9 mouse cellular contexts compared by ENCODE assay signal in genomic region chr15:99866450-99867221, GRCm38 (mm10). TPM values are rescaled to one million over a fixed set of nuclear protein-coding genes. Genes with fewer than 3 reads are reported as not detected.
DNase-seq lines count a peak whose midpoint lies in the region; ATAC-seq and TF ChIP-seq lines count a peak whose summit lies in the region.
"Had no signal": no experiment of that assay in that cellular context is flagged by ENCODE, and none has a peak within 500 bp of the region (broad histone marks: within the 10 kb centered on the region; RNA-seq: fewer than 3 reads in every experiment).

No protein-coding gene starts in this region.

- no peaks in the 10 kb centered on the region for H3K27me3 ChIP-seq in liver, postnatal 0 days (ENCODE audit: insufficient read depth, low read length)
- H3K27me3 ChIP-seq in thymus, adult 2 months (ENCODE audit: control insufficient read depth, insufficient read depth, low read length): peaks cover 2% of the 10 kb centered on the region; the same call in 1 of the 2 replicates
- H3K27me3 ChIP-seq: neural tube, embryonic 13.5 days had no signal

- ATAC-seq in liver, postnatal 0 days: no peak

- WGBS in liver, postnatal 0 days (ENCODE audit: insufficient replicate concordance): 20% methylated on average over 15 of the region's 15 CpGs
- whole genome bisulfite sequencing in thymus, adult 2 months: 13% methylated on average over 15 of the region's 15 CpGs

- no peak overlapping the region for H3K4me3 ChIP-seq in liver, postnatal 0 days (ENCODE audit: low read depth, low read length)
- no peak overlapping the region for H3K4me3 ChIP-seq in thymus, adult 2 months (ENCODE audit: control insufficient read depth, insufficient read depth, low read length)
- H3K4me3 ChIP-seq: neural tube, embryonic 13.5 days had no signal

- H3K9me3 ChIP-seq in liver, postnatal 0 days (ENCODE audit: low read length): no peaks in the 10 kb centered on the region
- H3K9me3 ChIP-seq: neural tube, embryonic 13.5 days had no signal

- intact Hi-C loops in heart, postnatal 14 days (cut with DNase I): loop anchor here (5.0 kb wide), 1 partner anchor 36 kb away; no protein-coding TSS in a partner anchor

- no peaks in the 10 kb centered on the region for H3K36me3 ChIP-seq in liver, postnatal 0 days (replicated peaks; ENCODE audit: insufficient read depth, low read length)
- no peaks in the 10 kb centered on the region for H3K36me3 ChIP-seq in thymus, adult 2 months (ENCODE audit: control insufficient read depth, insufficient read depth, low read length)

- no peak for TF ChIP-seq EP300 in liver, postnatal 0 days (IDR thresholded peaks at IDR 0.05; ENCODE audit: low read depth)

- peak; percentile 77 for DNase-seq in 416B (ENCODE audit: low read depth)
- DNase-seq in adrenal gland, postnatal 10 days: peak; percentile 47
- peak; percentile 62 to 63 for DNase-seq in heart, postnatal 14 days
- no peak for DNase-seq in liver, postnatal 0 days
- no peak for DNase-seq in cerebellum, postnatal 14 days
- DNase-seq in thymus, adult 2 months: no peak
- DNase-seq in thymus, postnatal 14 days: no peak
- no peak for DNase-seq in c-Kit-positive CD71-positive TER-119-positive erythroid progenitor cells, embryonic 14.5 days (ENCODE audit: low spot score)

- no peak overlapping the region for H3K4me2 ChIP-seq in liver, postnatal 0 days (ENCODE audit: low read depth, low read length)
- H3K4me2 ChIP-seq: neural tube, embryonic 13.5 days had no signal

- no peak for TF ChIP-seq POLR2A in thymus, adult 2 months (IDR thresholded peaks at IDR 0.05; ENCODE audit: control insufficient read depth, extremely low read depth, insufficient read depth, low read length, poor library complexity)

- peak overlapping the region; percentile 69 for H3K27ac ChIP-seq in liver, postnatal 0 days (ENCODE audit: low read depth)
- H3K27ac ChIP-seq in thymus, adult 2 months (ENCODE audit: control insufficient read depth, insufficient read depth, low read length): no peak overlapping the region
- H3K27ac ChIP-seq: neural tube, embryonic 13.5 days had no signal

- TF ChIP-seq CTCF in liver, postnatal 0 days (IDR thresholded peaks at IDR 0.05; ENCODE audit: low read depth): no peak
- no peak for TF ChIP-seq CTCF in thymus, adult 2 months (IDR thresholded peaks at IDR 0.05; ENCODE audit: borderline replicate concordance, control insufficient read depth, extremely low read depth, insufficient read depth, low read length, poor library complexity)

- H3K4me1 ChIP-seq in liver, postnatal 0 days (ENCODE audit: insufficient read depth): peaks cover 14% of the 10 kb centered on the region
- no peaks in the 10 kb centered on the region for H3K4me1 ChIP-seq in thymus, adult 2 months (replicated peaks; ENCODE audit: control insufficient read depth, insufficient read depth, low read length)

- no peak overlapping the region for H3K9ac ChIP-seq in liver, postnatal 0 days (replicated peaks)
- H3K9ac ChIP-seq: neural tube, embryonic 13.5 days had no signal

RNA-seq across cellular contexts. Expression of gene Lima1, which starts 8.6 kb away (rescaled TPM):
- 10 to 100 TPM; 37.7 to 39.7 TPM for total RNA-seq in adrenal gland, postnatal 10 days (2021)
- total RNA-seq in heart, postnatal 14 days (2021): 10 to 100 TPM; 23.5 TPM
- 14.8 and 15.0 TPM in 2 replicates for polyA plus RNA-seq in liver, postnatal 0 days (2015; fragmentation: Nextera tagmentation; extraction: Ambion mirVana)
- polyA plus RNA-seq in thymus, adult 2 months (2012; rRNA removed): 11.0 and 12.3 TPM in 2 replicates

Comparison
In these comparisons a context has a peak if more than half of its experiments do, and no peak if none do; other contexts are left out.
1. DNase-seq: peak in 416B (single experiment), adrenal gland, postnatal 10 days (single experiment) and heart, postnatal 14 days (2 of 2); none in liver, postnatal 0 days (single experiment), cerebellum, postnatal 14 days (0 of 2), thymus, adult 2 months (single experiment), thymus, postnatal 14 days (single experiment) and c-Kit-positive CD71-positive TER-119-positive erythroid progenitor cells, embryonic 14.5 days (single experiment).